Mouse (Mus musculus): ENCODE measurements around the gene Ankrd63. TPM values are rescaled to one million over a fixed set of nuclear protein-coding genes. Genes with fewer than 3 reads are reported as not detected.

Ankrd63 gene
- total and polyA plus RNA-seq, 2 experiments from 2014 or later, result 2.0 to 14.3 TPM

- WGBS, result 36% methylated on average over 19 of the region's 19 CpGs
Measured at GRCm38 (mm10) chr2:118663804-118664766, 39.7 kb downstream of the Ankrd63 start.

DNA sequence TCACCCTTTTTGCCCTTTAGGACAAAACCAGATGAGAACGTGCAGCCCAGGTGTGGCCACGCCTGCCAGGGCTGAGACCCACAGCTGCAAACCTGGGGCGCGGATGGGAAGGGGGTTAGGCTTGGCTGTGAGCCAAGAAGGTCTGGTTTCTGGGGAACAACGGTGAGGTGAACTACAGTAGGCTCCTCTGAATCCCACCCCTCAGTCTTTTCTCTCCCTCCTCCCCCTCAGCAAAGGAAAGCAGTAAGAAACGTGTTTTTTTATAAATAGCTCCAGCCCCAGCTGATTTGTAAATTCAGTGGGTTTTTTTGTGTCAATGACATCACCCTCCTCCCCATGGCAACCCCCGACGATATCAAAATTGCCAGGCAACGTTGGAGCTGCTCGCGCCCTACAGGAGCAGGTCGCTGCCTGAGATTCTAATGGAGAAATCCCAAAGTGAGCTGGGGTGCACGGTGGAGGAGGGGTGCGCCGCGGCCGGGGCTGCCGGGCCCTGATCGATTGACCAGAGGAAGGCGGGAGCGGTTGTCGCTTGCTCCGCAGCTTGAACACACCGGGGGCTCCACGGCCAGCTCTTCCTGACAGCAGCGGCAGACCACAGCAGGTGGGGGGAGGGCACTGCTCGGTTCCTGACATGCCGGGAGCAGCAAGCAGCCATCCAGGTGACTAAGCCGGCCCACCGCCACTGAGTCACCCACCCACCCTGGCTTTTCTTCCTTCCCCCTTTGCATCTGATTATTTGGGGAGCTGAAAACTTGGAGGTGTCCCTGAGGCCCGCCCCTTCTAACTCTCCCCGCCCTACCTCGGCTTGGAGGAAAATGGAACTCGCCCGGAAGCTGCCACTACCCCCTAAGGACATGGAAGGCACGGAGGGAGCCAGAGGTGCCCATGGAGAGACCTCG, 40.6 kb downstream of the Ankrd63 start, which contains the start of gene Pak6:
Gene Pak6, plus strand, starts transcription at position 402 of the 902 bp plus-strand sequence.
- Histone ChIP-seq H3K9me3 (replicated peaks; ENCODE audit: control insufficient read depth, low read length) (no peaks in the 10 kb centered on the region), H3K27me3 (ENCODE audit: control insufficient read depth, insufficient read depth, low read length) (no peaks in the 10 kb centered on the region), H3K9ac (replicated peaks; ENCODE audit: low read depth, low read length) (peak within 1 kb of the TSS; percentile 46), H3K4me1 (ENCODE audit: control insufficient read depth, insufficient read depth) (peaks cover 56% of the 10 kb centered on the region), H3K4me2 (ENCODE audit: low read depth, low read length) (peak within 1 kb of the TSS; percentile 77), H3K4me3 (ENCODE audit: low read depth, low read length) (peak within 1 kb of the TSS; percentile 50), H3K36me3 (replicated peaks; ENCODE audit: control insufficient read depth, insufficient read depth, low read length) (no peaks in the 10 kb centered on the region), H3K27ac (ENCODE audit: low read depth) (peak within 1 kb of the TSS; percentile 68)
- WGBS, result 3% methylated on average over 33 of the region's 37 CpGs
- TF ChIP-seq CTCF (IDR thresholded peaks at IDR 0.05; ENCODE audit: low read depth), result no peak
- TF ChIP-seq EP300 (IDR thresholded peaks at IDR 0.05; ENCODE audit: low read depth), result no peak
- DNase-seq (ENCODE audit: low spot score), result no peak
- ATAC-seq (ENCODE audit: insufficient read depth, low read depth), result no peak

More at GRCm38 (mm10) chr2:118663804-118664766, 39.7 kb downstream of the Ankrd63 start:
- H3K27me3 ChIP-seq (ENCODE audit: control insufficient read depth, insufficient read depth, low read length), result no peaks in the 10 kb centered on the region
- peaks cover 59% of the 10 kb centered on the region for H3K4me1 ChIP-seq (ENCODE audit: control insufficient read depth, insufficient read depth)
- H3K4me3 ChIP-seq (ENCODE audit: low read depth, low read length), result peak overlapping the region; percentile 50
- H3K9me3 ChIP-seq (replicated peaks; ENCODE audit: control insufficient read depth, low read length), result no peaks in the 10 kb centered on the region
- TF ChIP-seq CTCF (IDR thresholded peaks at IDR 0.05; ENCODE audit: low read depth), result no peak
- no peak for TF ChIP-seq EP300 (IDR thresholded peaks at IDR 0.05; ENCODE audit: low read depth)
- no peaks in the 10 kb centered on the region for H3K36me3 ChIP-seq (replicated peaks; ENCODE audit: control insufficient read depth, insufficient read depth, low read length)
- H3K27ac ChIP-seq (ENCODE audit: low read depth), result peak overlapping the region; percentile 68
- peak overlapping the region; percentile 46 for H3K9ac ChIP-seq (replicated peaks; ENCODE audit: low read depth, low read length)
- peak overlapping the region; percentile 77 for H3K4me2 ChIP-seq (ENCODE audit: low read depth, low read length)
- DNase-seq (ENCODE audit: low spot score), result no peak
- ATAC-seq (ENCODE audit: insufficient read depth, low read depth), result peak; percentile 40

DNA sequence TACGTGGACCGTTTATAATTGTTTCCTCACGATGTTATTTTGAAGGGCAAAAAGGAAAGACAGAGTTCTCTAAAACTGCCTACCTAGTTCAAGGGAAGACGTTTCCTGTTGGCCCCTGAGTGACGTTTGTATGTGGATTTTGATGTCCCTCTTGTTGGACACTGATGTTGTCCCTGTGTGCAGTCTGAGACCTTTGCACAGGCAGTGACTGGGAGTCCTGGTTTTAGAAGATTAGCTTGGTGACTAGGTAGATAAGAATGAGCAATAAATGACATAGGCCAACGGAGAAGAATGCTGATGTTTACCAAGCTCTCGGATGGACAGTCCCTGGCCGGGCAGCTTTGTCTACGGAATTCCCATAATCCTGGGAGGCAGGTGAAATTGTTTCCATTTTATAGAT, 41.9 kb downstream of the Ankrd63 start:
- WGBS, result 86% methylated on average over 9 of the region's 9 CpGs
- H3K4me2 ChIP-seq (ENCODE audit: low read depth, low read length), result no peak overlapping the region
- H3K27me3 ChIP-seq (ENCODE audit: control insufficient read depth, insufficient read depth, low read length), result no peaks in the 10 kb centered on the region
- TF ChIP-seq EP300 (IDR thresholded peaks at IDR 0.05; ENCODE audit: low read depth) (no peak), CTCF (IDR thresholded peaks at IDR 0.05; ENCODE audit: low read depth) (no peak)
- DNase-seq (ENCODE audit: low spot score) (no peak), ATAC-seq (ENCODE audit: insufficient read depth, low read depth) (no peak)
- H3K4me3 ChIP-seq (ENCODE audit: low read depth, low read length), result no peak overlapping the region
- H3K4me1 ChIP-seq (ENCODE audit: control insufficient read depth, insufficient read depth), result peaks cover 48% of the 10 kb centered on the region
- no peak overlapping the region for H3K9ac ChIP-seq (replicated peaks; ENCODE audit: low read depth, low read length)
- no peaks in the 10 kb centered on the region for H3K9me3 ChIP-seq (replicated peaks; ENCODE audit: control insufficient read depth, low read length)
- no peaks in the 10 kb centered on the region for H3K36me3 ChIP-seq (replicated peaks; ENCODE audit: control insufficient read depth, insufficient read depth, low read length)
- H3K27ac ChIP-seq (ENCODE audit: low read depth), result no peak overlapping the region

GRCm38 (mm10) chr2:118659998-118660452, 43.7 kb downstream of the Ankrd63 start:
- TF ChIP-seq CTCF (IDR thresholded peaks at IDR 0.05; ENCODE audit: low read depth), result no peak
- TF ChIP-seq EP300 (IDR thresholded peaks at IDR 0.05; ENCODE audit: low read depth), result no peak
- DNase-seq (ENCODE audit: low spot score), result peak; percentile 76
- Histone ChIP-seq H3K36me3 (replicated peaks; ENCODE audit: control insufficient read depth, insufficient read depth, low read length) (no peaks in the 10 kb centered on the region), H3K9me3 (replicated peaks; ENCODE audit: control insufficient read depth, low read length) (no peaks in the 10 kb centered on the region), H3K4me2 (ENCODE audit: low read depth, low read length) (peak overlapping the region; percentile 61), H3K27me3 (ENCODE audit: control insufficient read depth, insufficient read depth, low read length) (no peaks in the 10 kb centered on the region), H3K4me3 (ENCODE audit: low read depth, low read length) (peak overlapping the region; percentile 43), H3K4me1 (ENCODE audit: control insufficient read depth, insufficient read depth) (peaks cover 29% of the 10 kb centered on the region), H3K27ac (ENCODE audit: low read depth) (peak overlapping the region; percentile 62; the same call in 1 of the 2 replicates), H3K9ac (replicated peaks; ENCODE audit: low read depth, low read length) (peak overlapping the region; percentile 13; the same call in 1 of the 2 replicates)
- WGBS, result 3% methylated on average over 4 of the region's 4 CpGs
- ATAC-seq (ENCODE audit: insufficient read depth, low read depth), result peak; percentile 37; the same call in 1 of the 2 replicates

DNA sequence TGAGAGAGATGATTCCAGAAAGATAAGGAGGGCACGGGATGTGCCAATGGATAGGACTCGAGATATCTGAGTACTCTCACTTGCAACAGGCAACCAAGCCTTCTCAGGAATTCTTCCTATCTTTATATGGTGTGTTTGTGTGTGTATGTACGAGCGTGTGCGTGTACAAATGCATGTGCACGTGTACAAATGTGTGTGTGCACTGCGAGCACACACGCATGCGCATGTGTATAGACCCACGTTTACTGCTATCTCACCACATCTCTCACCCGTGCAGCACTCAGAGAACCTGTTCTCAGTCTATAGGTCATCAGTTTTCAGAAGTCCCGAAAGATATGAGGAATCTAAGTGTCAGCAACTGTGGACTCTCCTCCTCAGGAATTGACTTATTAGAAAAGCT, 44.3 kb downstream of the Ankrd63 start:
- WGBS, result 63% methylated on average over 12 of the region's 12 CpGs
- no peak for DNase-seq (ENCODE audit: low spot score)
- H3K36me3 ChIP-seq (replicated peaks; ENCODE audit: control insufficient read depth, insufficient read depth, low read length), result no peaks in the 10 kb centered on the region
- no peak overlapping the region for H3K9ac ChIP-seq (replicated peaks; ENCODE audit: low read depth, low read length)
- peaks cover 24% of the 10 kb centered on the region for H3K4me1 ChIP-seq (ENCODE audit: control insufficient read depth, insufficient read depth)
- no peaks in the 10 kb centered on the region for H3K9me3 ChIP-seq (replicated peaks; ENCODE audit: control insufficient read depth, low read length)
- TF ChIP-seq EP300 (IDR thresholded peaks at IDR 0.05; ENCODE audit: low read depth) (no peak), CTCF (IDR thresholded peaks at IDR 0.05; ENCODE audit: low read depth) (no peak)
- no peak for ATAC-seq (ENCODE audit: insufficient read depth, low read depth)
- no peaks in the 10 kb centered on the region for H3K27me3 ChIP-seq (ENCODE audit: control insufficient read depth, insufficient read depth, low read length)
- peak overlapping the region; percentile 43; the same call in 1 of the 2 replicates for H3K4me3 ChIP-seq (ENCODE audit: low read depth, low read length)
- H3K4me2 ChIP-seq (ENCODE audit: low read depth, low read length), result peak overlapping the region; percentile 61
- H3K27ac ChIP-seq (ENCODE audit: low read depth), result 0 out of 2 replicates have a peak overlapping the region, but pooled peaks have one; percentile 62
